Mouse (Mus musculus): Measurements from ENCODE around the gene Pitpnm1. TPM values are rescaled to one million over a fixed set of nuclear protein-coding genes. Genes with fewer than 3 reads are reported as not detected.
A peak's percentile ranks its signal among the peaks of the same experiment; 100 is the strongest.

Gene Pitpnm1
- polyA plus RNA-seq, 1 experiment from 2014 or later, result 47.2 TPM

GRCm38 (mm10) chr19:4089128-4089527, 10.7 kb upstream of the Pitpnm1 start:
- no peak overlapping the region for H3K27ac ChIP-seq (replicated peaks)
- H3K4me2 ChIP-seq (replicated peaks), result no peak overlapping the region
- WGBS, result 33% methylated on average over 6 of the region's 6 CpGs
- H3K9me3 ChIP-seq, result no peaks in the 10 kb centered on the region
- no peaks in the 10 kb centered on the region for H3K36me3 ChIP-seq
- H3K9ac ChIP-seq (replicated peaks), result no peak overlapping the region
- no peak for ATAC-seq (replicated peaks)
- H3K4me1 ChIP-seq, result no peaks in the 10 kb centered on the region
- no peak overlapping the region for H3K4me3 ChIP-seq
- no peaks in the 10 kb centered on the region for H3K27me3 ChIP-seq

GRCm38 (mm10) chr19:4090446-4090845, 9.4 kb upstream of the Pitpnm1 start:
- Histone ChIP-seq H3K9me3 (no peaks in the 10 kb centered on the region), H3K9ac (replicated peaks) (no peak overlapping the region), H3K36me3 (no peaks in the 10 kb centered on the region), H3K27me3 (no peaks in the 10 kb centered on the region), H3K4me1 (no peaks in the 10 kb centered on the region), H3K4me3 (no peak overlapping the region), H3K27ac (replicated peaks) (no peak overlapping the region), H3K4me2 (replicated peaks) (no peak overlapping the region)
- 95% methylated on average over 3 of the region's 3 CpGs for WGBS
- no peak for ATAC-seq (replicated peaks)

GRCm38 (mm10) chr19:4091383-4091782, 8.4 kb upstream of the Pitpnm1 start:
- no peak overlapping the region for H3K4me3 ChIP-seq
- WGBS, result 72% methylated on average over 2 of the region's 2 CpGs
- H3K9ac ChIP-seq (replicated peaks), result no peak overlapping the region
- H3K27me3 ChIP-seq, result no peaks in the 10 kb centered on the region
- peaks cover 7% of the 10 kb centered on the region for H3K4me1 ChIP-seq
- ATAC-seq (replicated peaks), result no peak
- H3K4me2 ChIP-seq (replicated peaks), result no peak overlapping the region
- no peaks in the 10 kb centered on the region for H3K36me3 ChIP-seq
- H3K27ac ChIP-seq (replicated peaks), result no peak overlapping the region
- no peaks in the 10 kb centered on the region for H3K9me3 ChIP-seq

- no peaks in the 10 kb centered on the region for H3K9me3 ChIP-seq
- no peak for ATAC-seq (replicated peaks)
- H3K27ac ChIP-seq (replicated peaks), result no peak overlapping the region
- no peak overlapping the region for H3K9ac ChIP-seq (replicated peaks)
- peaks cover 14% of the 10 kb centered on the region for H3K4me1 ChIP-seq
- H3K4me2 ChIP-seq (replicated peaks), result no peak overlapping the region
- 89% methylated on average over 3 of the region's 3 CpGs for WGBS
- no peaks in the 10 kb centered on the region for H3K36me3 ChIP-seq
- no peak overlapping the region for H3K4me3 ChIP-seq
- H3K27me3 ChIP-seq, result no peaks in the 10 kb centered on the region
These were observed 7.0 kb upstream of the Pitpnm1 start for GRCm38 (mm10) chr19:4092750-4093149.

GRCm38 (mm10) chr19:4093772-4094171, 6.0 kb upstream of the Pitpnm1 start:
- 79% methylated on average over 7 of the region's 7 CpGs for WGBS
- H3K27me3 ChIP-seq, result no peaks in the 10 kb centered on the region
- peaks cover 18% of the 10 kb centered on the region for H3K4me1 ChIP-seq
- H3K9me3 ChIP-seq, result no peaks in the 10 kb centered on the region
- H3K36me3 ChIP-seq, result no peaks in the 10 kb centered on the region
- H3K9ac ChIP-seq (replicated peaks), result no peak overlapping the region
- H3K4me3 ChIP-seq, result no peak overlapping the region
- ATAC-seq (replicated peaks), result no peak
- H3K27ac ChIP-seq (replicated peaks), result no peak overlapping the region
- H3K4me2 ChIP-seq (replicated peaks), result no peak overlapping the region

- ATAC-seq (replicated peaks), result no peak
- WGBS, result 85% methylated on average over 3 of the region's 3 CpGs
- H3K4me1 ChIP-seq, result peaks cover 21% of the 10 kb centered on the region
These were observed 5.5 kb upstream of the Pitpnm1 start for GRCm38 (mm10) chr19:4094348-4094747.

GRCm38 (mm10) chr19:4094774-4095303, 5.0 kb upstream of the Pitpnm1 start:
- WGBS, result 83% methylated on average over 5 of the region's 5 CpGs
- H3K27ac ChIP-seq (replicated peaks), result no peak overlapping the region
- ATAC-seq (replicated peaks), result no peak

More at GRCm38 (mm10) chr19:4094348-4094747, 5.5 kb upstream of the Pitpnm1 start:
- no peak overlapping the region for H3K27ac ChIP-seq (replicated peaks)
- H3K4me2 ChIP-seq (replicated peaks), result no peak overlapping the region
- no peaks in the 10 kb centered on the region for H3K36me3 ChIP-seq
- H3K9ac ChIP-seq (replicated peaks), result no peak overlapping the region
- no peaks in the 10 kb centered on the region for H3K27me3 ChIP-seq
- H3K4me3 ChIP-seq, result no peak overlapping the region
- H3K9me3 ChIP-seq, result no peaks in the 10 kb centered on the region

GRCm38 (mm10) chr19:4095802-4096201, 4.0 kb upstream of the Pitpnm1 start:
- Histone ChIP-seq H3K4me1 (peaks cover 35% of the 10 kb centered on the region), H3K36me3 (no peaks in the 10 kb centered on the region), H3K27ac (replicated peaks) (0 out of 2 replicates have a peak overlapping the region, but pooled peaks have one; percentile 91), H3K4me2 (replicated peaks) (peak overlapping the region; percentile 75; the same call in 1 of the 2 replicates), H3K27me3 (no peaks in the 10 kb centered on the region), H3K9me3 (no peaks in the 10 kb centered on the region), H3K4me3 (no peak overlapping the region; the same call in 1 of the 2 replicates), H3K9ac (replicated peaks) (0 out of 2 replicates have a peak overlapping the region, but pooled peaks have one; percentile 61)
- ATAC-seq (replicated peaks), result no peak
- 69% methylated on average over 3 of the region's 3 CpGs for WGBS

More at GRCm38 (mm10) chr19:4094774-4095303, 5.0 kb upstream of the Pitpnm1 start:
- peaks cover 25% of the 10 kb centered on the region for H3K4me1 ChIP-seq
- no peaks in the 10 kb centered on the region for H3K9me3 ChIP-seq
- no peak overlapping the region for H3K4me3 ChIP-seq
- no peak overlapping the region for H3K4me2 ChIP-seq (replicated peaks)
- H3K36me3 ChIP-seq, result no peaks in the 10 kb centered on the region
- H3K9ac ChIP-seq (replicated peaks), result no peak overlapping the region
- no peaks in the 10 kb centered on the region for H3K27me3 ChIP-seq

- Histone ChIP-seq H3K9ac (replicated peaks) (peak within 1 kb of the TSS; percentile 61), H3K4me3 (peak within 1 kb of the TSS; percentile 66), H3K9me3 (no peaks in the 10 kb centered on the region), H3K27me3 (no peaks in the 10 kb centered on the region), H3K36me3 (no peaks in the 10 kb centered on the region), H3K4me1 (peaks cover 45% of the 10 kb centered on the region), H3K4me2 (replicated peaks) (peak within 1 kb of the TSS; percentile 75), H3K27ac (replicated peaks) (peak within 1 kb of the TSS; percentile 91)
- WGBS, result under 1% methylated on average over 65 of the region's 65 CpGs
- peak; percentile 95 for ATAC-seq (replicated peaks)
These were observed 3.0 kb upstream of the Pitpnm1 start, which contains the start of gene Cdk2ap2 for GRCm38 (mm10) chr19:4096642-4097440. Gene Cdk2ap2 (plus strand): TSS chr19:4097182.

GRCm38 (mm10) chr19:4097441-4097825, 2.4 kb upstream of the Pitpnm1 start:
- peak; percentile 12 for ATAC-seq (replicated peaks)
- peak overlapping the region; percentile 44 for H3K9ac ChIP-seq (replicated peaks)
- peak overlapping the region; percentile 66 for H3K4me3 ChIP-seq
- H3K4me1 ChIP-seq, result peaks cover 50% of the 10 kb centered on the region
- H3K9me3 ChIP-seq, result no peaks in the 10 kb centered on the region
- 1% methylated on average over 21 of the region's 21 CpGs for WGBS
- H3K36me3 ChIP-seq, result no peaks in the 10 kb centered on the region
- peak overlapping the region; percentile 75 for H3K4me2 ChIP-seq (replicated peaks)
- peak overlapping the region; percentile 75 for H3K27ac ChIP-seq (replicated peaks)
- H3K27me3 ChIP-seq, result no peaks in the 10 kb centered on the region

- H3K9me3 ChIP-seq, result no peaks in the 10 kb centered on the region
- H3K4me2 ChIP-seq (replicated peaks), result no peak overlapping the region
- peaks cover 50% of the 10 kb centered on the region for H3K4me1 ChIP-seq
- no peak overlapping the region; the same call in 1 of the 2 replicates for H3K4me3 ChIP-seq
- no peaks in the 10 kb centered on the region for H3K27me3 ChIP-seq
- H3K9ac ChIP-seq (replicated peaks), result no peak overlapping the region
- no peaks in the 10 kb centered on the region for H3K36me3 ChIP-seq
- WGBS, result 89% methylated on average over 13 of the region's 13 CpGs
- no peak for ATAC-seq (replicated peaks)
- H3K27ac ChIP-seq (replicated peaks), result no peak overlapping the region
These were observed 1.4 kb upstream of the Pitpnm1 start for GRCm38 (mm10) chr19:4098426-4098825.

GRCm38 (mm10) chr19:4099056-4099455, 742 bp upstream of the Pitpnm1 start:
- peaks cover 50% of the 10 kb centered on the region for H3K4me1 ChIP-seq
- no peak overlapping the region; the same call in 1 of the 2 replicates for H3K27ac ChIP-seq (replicated peaks)
- H3K27me3 ChIP-seq, result no peaks in the 10 kb centered on the region
- H3K4me2 ChIP-seq (replicated peaks), result 0 out of 2 replicates have a peak overlapping the region, but pooled peaks have one; percentile 3
- no peak overlapping the region for H3K4me3 ChIP-seq
- H3K9ac ChIP-seq (replicated peaks), result no peak overlapping the region
- no peak for ATAC-seq (replicated peaks)
- no peaks in the 10 kb centered on the region for H3K9me3 ChIP-seq
- WGBS, result 9% methylated on average over 9 of the region's 9 CpGs
- no peaks in the 10 kb centered on the region for H3K36me3 ChIP-seq
